Mouse (Mus musculus): Measurements from ENCODE around the gene Calm2.

DNA sequence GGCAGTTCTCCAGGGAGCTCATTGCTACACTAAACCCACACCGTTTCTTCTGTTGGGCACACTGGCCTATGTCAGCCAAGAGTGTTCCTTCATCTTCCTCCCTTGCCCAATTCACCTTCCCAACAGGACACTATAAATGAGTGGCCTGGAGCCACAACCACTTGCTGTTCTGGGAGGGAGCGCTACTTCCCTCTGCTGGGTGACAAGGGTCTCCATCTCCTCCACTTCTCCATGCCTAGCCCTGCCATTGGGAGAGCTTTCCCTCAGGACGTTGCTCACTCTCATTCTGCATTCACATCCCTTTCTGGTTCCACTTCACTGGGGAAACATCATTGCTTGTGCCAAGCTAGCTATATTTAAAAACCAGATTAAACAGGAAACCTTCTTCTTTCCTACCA is 14.8 kb upstream of the Calm2 start:
- TF ChIP-seq REST (IDR thresholded peaks at IDR 0.05; ENCODE audit: insufficient read depth, insufficient read length), result no peak
- no peak for TF ChIP-seq POLR2AphosphoS2 (IDR thresholded peaks at IDR 0.05; ENCODE audit: insufficient read length, low read depth)
- no peak for TF ChIP-seq POLR2A (IDR thresholded peaks at IDR 0.05; ENCODE audit: insufficient read length, low read depth)
